Mouse (Mus musculus) spleen, postnatal 4 days (tissue): ENCODE results near the gene Ttc9.

ENCODE experiments used
- DNase-seq, 2 experiments: peaks; one replicate each; pipeline ENCODE4 v3.0.0; 2022; ENCODE audit warnings: low spot score in 2 of 2

Gene Ttc9

DNA sequence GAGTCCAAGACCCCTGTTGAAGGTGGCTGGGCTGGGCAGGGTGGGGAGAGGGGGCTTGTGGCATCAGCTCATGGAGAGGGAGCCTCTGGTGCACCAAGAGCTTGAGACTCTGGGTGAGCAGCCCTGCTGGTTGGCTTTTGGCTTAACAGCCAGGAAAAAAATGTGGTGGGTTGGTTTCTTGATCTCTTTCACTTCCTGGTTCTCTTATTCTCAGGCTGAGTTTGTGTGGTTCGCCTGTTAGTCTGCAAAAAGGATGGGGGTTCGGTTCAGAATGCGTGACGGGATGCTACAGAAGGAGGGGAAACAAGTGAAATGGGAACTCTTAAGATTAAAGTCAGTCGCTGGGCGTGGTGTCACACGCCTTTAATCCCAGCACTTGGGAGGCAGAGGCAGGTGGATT is 27.0 kb downstream of the Ttc9 start:
- no peak for DNase-seq

DNA sequence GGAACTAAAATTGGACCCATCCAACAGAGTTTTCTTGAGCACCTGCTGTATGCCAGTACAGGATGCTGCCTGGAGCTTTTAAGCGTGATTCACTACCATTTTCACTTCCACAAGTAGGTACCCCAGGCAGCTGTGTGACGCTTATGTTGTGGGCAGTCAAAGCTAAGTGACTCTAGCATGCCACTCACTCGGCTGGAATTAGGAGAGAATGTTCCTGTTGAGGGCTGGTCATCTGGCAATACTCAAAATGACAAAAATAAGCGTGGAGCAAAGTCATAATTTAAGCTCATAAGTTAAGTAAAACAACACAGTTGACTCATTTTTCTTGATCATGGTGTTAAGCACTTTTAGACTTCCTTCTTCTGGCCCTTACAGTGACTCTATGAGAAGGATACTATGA is 31.0 kb downstream of the Ttc9 start:
- no peak for DNase-seq

DNA sequence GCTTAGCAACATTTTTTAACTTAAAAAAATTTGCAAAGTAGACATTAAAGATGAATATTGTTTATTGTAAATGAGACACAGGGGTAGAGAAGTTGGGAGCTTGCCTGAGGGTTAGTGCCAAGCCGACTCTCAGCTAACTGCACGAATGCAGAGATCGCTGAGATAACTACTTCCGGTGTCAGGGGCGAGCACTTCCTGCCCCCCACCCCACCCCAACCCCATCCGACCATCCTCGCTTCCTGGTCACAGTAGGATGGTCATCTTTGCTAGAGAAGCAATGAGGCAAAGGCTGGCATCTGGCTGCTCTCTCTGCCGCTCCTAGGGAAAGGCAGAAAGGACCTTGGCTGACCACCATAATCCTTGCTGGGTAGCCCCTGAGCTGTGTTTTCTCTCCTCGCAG is 32.1 kb downstream of the Ttc9 start:
- no peak for DNase-seq

DNA sequence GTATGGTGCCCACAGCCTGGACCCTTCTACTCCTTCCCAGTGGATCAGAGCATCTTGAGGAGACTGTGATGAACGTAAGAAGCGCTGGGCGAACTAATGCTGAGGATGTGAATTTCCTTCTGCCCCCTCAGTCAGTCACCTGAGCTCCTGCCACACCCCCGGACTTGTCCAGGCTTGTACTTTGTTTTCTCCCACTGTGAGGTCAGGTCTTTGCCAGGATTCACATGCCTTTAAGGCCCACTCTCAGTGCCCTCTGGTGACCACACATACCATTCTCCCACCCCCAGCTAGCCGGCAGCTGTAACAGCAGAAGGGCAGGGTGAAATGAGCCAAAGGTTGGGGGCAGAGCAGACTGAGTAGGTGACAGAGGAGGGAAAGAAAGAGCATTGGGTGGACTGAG is 32.9 kb downstream of the Ttc9 start:
- DNase-seq, result no peak

DNA sequence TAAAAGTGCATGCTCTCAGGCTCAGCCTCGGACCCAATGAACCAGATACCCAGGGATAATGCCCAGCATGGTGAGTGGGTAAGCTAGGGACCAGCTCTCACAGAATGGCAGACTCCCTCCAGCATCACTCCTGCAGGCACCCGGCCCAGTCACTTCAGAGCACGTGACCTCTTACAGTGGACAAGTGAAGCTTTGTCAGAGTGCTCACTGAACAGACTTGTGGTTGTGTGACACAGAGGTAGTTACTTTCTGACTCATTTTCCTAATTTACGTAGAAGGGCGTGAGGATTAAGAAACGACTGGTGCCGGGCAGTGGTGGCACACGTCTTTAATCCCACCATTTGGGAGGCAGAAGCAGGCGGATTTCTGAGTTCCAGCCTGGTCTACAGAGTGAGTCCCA is 37.4 kb downstream of the Ttc9 start:
- DNase-seq, result no peak

DNA sequence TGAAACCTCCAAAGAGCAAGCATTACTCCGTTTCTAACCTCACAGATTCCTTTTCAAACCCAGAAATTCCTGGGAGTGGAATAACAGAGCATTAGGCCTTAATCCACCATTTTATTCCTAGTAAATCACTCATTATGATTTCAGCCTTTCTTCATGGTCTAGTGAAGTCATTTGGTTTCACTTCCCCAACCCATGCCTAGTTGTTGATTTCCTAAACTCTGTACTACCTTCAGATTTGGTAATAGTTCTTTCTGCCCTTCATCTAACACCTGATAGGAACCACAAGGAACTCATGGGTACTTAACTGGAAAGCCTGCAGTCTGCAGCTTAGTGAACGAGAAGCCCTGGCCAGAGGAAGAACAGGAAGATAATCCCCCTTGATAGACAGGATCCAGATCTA is 44.5 kb downstream of the Ttc9 start:
- no peak for DNase-seq

DNA sequence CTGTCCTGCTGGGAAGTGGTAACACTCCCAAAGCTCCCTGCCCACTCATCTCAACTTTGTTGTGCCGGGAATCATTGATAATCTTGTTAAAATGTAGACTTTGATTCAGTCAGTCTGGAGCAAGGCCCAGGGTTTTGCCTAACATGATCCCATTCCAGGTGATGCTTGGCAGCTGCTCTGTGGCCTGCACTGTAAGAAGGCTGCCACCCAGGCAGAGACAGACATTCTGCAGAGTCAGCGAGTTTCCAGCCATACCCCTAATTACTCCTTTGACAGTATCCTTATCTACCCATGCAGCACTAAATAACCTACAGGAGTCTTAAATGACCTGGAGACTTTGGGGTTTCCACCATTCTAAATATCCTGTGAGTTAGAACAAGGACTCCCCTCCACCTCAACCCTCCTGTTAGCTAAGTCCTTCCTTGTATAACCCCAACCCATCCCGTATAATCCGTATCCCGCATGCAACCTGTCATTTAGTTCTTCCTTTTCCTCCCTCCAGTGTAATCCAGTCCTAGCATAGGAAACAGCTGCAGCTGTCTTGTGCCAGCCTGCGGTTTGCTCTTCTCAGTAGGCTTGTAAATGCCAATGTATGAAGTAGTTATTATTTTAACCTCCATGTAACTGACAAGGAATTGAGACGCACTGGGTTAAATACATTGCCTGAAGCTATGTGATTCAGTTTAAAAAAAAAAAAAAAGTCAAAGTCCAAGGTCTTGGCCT is 48.9 kb downstream of the Ttc9 start:
- DNase-seq, result no peak

DNA sequence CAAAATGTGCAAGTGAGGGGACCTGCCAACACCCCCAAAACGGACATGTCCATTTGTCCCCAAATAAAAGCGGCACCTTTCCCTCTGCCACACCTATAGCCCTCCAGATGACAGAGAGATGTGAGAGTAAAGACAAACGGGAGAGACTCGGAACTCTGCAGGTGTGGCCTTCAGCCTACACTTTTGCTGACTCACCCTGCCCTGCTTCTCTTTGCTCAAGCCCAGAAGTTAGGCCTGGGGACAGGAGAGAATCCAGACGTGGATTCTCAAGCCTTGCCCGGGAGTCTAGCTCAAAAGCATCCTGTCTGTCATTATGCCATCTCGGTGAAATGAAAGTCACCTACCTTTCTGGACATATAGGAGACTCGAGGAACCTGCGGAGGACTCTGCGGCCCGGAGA is 52.3 kb downstream of the Ttc9 start:
- DNase-seq, result no peak

DNA sequence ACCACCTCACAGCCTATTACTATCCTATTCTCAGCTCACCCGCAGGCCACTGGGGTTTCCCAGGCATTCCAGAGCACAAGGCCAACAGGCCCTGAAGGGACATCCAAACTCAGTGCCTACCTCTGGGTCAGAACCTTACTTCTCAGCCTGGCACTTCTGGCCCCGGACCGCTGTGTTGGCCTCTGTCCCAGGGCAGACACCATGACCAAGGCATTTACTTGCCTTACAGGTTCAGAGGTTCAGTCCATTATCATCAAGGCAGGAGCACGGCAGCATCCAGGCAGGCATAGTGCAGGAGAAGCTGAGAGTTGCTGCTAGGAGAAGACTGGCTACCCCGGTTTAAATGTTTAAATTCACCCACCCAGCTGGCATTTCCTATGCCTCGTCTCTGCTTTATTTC is 53.0 kb downstream of the Ttc9 start:
- DNase-seq, result no peak

DNA sequence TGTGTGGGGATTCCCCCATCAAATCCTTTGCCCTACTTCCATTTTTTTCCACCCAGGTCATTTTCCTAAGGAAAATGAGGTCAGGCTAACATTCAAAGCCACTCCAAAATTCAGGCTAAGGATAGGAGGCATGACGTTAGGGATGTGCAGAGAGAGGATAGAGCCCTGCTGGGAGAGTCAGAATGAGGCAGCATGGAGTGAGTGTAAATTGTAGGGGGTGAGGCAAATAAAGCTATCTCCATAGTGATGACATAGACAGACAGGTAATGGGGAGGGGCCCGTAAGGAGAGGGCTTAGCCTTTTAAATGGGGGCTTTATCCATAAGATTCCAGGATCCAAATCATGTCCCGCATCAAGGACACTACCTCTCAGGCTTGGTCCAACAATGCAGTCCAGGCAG is 54.9 kb downstream of the Ttc9 start:
- DNase-seq, result no peak

DNA sequence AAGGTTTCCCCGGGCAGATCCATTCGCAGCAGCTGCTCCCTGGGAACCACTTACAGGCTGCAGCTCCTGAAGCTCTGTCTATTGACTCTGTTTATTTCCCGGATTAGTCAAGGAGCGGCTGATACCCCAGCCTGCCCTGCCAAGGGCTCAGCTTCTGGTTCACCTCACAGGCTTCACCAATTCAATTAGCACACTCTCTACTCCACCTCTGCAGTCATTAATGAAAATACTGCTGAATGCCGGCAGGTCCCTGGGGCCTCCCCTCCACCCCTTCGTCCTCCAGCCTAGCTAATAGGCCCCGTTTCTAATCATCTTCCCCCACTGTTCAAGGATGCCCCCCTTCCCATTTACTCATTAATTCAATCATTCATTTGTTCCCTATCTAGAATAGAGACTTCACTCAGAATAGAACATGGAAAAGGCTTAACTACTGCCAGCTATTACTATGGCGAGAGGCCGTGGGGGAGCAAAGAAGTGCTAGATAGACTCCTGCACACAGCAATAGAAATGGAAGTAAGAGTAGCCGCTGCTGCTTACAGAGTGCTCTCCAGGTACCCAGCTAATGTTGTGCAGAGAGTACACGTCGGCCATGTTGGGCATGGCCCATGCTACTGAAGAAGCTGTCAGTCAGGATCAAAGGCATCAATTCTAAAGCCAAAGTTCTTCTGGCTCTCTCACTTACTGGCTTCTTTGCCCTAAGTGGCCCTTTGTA is 55.5 kb downstream of the Ttc9 start:
- no peak for DNase-seq

DNA sequence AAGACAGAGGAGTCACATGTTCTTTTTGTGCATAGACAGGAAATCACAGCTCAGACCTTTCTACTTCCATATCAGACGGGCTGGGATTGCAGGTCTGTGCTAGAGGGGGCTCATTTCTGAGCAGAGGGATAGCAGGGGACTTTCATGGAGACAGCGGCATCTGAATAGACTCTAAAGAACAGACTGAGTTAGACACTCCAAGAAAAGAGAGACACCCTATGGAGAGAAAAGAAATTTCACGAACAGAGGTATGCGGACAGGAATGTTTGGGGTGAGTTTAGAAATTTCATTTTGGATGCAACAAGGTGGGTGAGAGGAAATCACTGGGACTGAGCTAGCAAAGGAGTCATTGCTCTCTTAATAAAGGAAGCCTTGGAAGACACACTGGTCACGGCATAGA is 56.8 kb downstream of the Ttc9 start:
- DNase-seq, result no peak

DNA sequence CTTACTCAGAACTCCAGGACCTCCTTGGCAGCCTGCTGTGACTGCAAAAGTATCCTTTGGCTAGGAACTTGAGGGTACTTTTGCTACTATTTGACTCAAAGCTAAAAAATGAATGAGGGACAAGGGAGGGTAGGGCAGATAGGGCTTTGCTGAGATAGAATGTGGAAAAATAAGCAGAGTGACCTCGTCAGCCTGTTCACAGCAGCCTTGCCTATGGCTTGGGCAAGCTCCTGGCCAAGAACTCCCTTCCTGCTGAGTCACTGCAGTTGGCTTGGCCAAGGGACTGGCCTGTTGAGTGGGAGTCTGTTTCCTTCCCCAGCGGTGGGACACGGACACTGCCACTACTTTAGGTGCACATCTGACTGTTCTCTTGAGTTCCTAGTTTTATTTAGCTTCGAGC is 57.5 kb downstream of the Ttc9 start:
- DNase-seq, result no peak

DNA sequence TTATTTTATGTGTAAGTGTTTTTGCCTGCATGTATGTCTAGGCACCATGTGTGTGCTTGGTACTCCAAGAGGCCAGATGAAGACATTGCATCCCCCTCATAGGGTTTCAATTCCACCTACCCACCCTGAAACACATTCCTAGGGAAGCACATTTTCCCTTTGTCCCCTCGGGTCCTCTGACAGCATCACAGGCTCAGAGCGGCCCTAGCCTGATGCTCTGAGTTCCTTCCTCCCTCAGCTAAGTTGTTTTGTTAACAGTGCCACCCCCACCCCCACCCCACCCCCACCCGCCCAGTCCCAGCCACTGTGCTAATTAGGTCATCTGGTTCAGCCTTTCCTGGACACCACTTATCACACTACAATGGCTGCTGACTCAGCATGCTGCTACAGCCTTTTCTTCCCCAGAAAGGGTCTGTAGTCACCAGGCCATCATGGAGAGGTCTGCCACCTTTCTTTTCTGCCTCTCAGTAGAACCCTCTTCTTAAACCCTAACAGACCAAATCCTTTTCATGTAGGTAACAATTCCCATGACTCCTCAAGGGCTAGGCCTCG is 58.5 kb downstream of the Ttc9 start:
- DNase-seq, result no peak

DNA sequence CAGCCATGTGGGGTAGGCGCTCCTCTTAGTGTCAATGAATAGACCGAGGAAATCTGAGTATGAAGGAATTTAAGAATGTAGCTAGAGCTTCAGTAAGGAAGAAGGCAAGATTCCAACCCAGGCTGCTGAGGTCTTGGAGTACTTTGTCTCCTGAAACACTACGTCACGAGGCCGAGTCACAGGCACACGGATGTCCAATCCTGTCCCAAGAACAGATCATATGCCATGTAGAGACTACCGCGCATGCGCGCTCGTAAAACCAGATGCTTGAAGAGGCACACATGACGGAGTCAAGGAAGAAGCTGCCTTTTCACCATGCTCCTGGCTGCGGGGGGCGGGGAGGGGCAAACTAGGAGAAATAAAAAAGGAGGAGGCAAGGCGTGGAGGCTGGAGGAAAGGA is 59.1 kb downstream of the Ttc9 start:
- DNase-seq, result no peak

DNA sequence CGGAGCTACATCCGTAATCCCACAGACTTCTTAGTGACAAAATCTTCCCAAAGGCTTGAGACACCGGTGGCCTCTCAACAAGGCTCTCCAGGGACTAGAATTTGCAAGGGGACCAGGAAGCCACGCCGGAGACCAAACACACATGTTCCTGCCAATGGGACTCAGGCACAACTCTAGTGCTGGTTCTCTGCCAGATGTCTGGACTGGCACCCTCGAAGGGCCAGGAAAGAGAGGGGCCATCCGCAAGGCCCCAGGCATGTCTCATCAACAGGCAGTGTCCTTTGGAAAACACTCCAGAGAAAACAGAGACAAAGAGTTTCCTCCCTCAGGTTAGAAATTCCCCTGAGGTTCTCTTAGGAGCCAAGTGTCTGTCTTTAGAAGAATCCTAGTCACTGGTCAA is 59.7 kb downstream of the Ttc9 start:
- no peak for DNase-seq

DNA sequence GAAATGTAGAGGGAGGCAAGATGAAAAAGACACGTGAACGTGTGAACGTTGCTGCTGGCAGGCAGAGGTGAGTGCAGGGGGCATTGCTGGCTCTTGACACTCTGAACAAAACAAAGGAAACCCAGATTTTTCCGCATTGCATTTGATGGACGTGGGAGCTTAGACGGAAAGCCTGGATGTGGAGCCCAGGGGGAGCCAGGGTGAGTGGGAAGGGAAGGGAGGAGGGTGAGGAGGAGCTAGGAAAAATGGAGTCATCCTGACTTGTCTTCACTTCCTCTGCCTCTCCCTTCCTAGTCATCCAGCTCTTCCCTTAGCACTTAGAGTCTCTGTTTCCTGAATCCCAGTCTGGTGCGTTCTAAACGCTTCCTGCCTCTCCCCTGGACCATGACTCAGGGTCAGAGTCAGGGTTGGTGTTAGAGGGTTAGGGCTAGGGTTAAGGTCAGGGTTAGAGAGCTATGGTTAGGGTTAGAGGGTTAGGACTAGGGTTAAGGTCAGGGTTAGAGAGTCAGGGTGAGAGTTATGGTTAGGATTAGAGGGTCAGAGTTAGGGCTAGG is 60.2 kb downstream of the Ttc9 start:
- DNase-seq, result no peak

DNA sequence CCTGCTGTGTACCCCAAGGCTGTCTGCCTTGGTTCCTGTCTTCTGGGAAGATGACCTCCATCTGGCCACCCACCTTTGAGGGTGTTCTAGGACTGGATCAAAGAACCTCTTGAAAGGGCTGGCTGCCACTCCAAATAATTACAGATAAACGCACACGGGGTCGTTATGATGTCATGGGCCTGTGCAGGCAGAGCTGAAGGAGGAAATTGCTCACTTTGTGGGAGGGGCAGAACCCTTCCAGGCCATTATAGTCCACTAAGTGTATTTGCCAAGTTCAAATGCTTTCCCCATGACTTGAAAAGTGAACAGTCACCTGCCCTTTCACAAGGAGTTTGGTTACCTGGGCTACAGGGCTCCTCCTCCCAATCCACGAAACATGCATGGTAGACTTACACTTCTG is 67.0 kb downstream of the Ttc9 start:
- DNase-seq, result no peak

DNA sequence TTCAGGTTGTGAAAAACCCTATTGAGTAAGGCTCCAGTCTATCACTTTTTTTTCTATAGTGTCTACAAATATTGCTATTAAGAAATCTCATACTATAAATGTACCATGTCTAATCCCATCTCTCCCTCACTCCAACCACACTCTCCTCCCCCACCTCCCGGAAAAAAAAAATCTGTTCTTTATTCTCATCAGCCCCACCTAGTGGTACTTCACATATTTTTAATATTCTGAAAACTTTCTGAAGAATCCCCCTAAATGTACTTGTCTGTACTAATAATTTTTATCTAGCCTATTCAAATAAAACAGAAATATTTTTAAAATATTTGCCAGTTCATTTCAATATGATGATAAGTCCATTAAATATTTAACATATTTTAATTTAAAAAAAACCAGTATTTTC is 71.9 kb downstream of the Ttc9 start:
- DNase-seq, result no peak

DNA sequence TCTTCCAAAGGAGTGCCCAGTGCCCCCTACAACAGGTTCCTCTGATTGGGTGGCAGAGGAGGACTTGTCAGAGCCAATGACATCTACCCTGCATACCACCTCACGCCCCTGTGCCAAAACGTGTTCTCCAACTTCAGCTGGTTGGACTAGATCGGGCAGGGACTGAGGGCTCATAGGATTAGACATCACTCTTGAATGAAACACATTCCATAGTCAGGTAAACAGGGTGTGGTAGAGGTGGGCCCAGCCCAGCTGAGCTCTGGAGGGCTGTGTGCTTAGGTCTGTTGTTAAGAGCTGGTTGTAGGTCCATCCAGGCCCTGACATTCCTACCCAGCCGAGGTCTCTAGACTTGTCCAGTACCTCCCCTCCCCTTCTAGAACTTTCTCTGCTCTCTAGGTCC is 81.6 kb downstream of the Ttc9 start:
- DNase-seq, result no peak
